Mouse (Mus musculus) forelimb bud, embryonic 11.5 days (tissue): ENCODE measurements at regions not wholly inside any gene's neighbourhood (a gene's known extent, or its start where the extent isn't known, plus 50 kb on each side); places are given as distances from the start of the nearest gene placed in this dataset.

Experiments
- DNase-seq: peaks from one replicate; pipeline ENCODE4 v3.0.0-alpha.2; 2012; ENCODE audit warnings: low read depth, low spot score

GRCm38 (mm10) chrX:43686635-43687034 lies 95.7 kb downstream of the Tex13c1 start:
- peak; percentile 10 for DNase-seq

GRCm38 (mm10) chrX:43736838-43737237 lies 145.9 kb downstream of the Tex13c1 start:
- no peak for DNase-seq

GRCm38 (mm10) chrX:43739780-43740463 lies 149.0 kb downstream of the Tex13c1 start:
- no peak for DNase-seq
